Mouse (Mus musculus): ENCODE measurements around the gene Tap2. TPM values are rescaled to one million over a fixed set of nuclear protein-coding genes. Genes with fewer than 3 reads are reported as not detected.
A peak's percentile ranks its signal among the peaks of the same experiment; 100 is the strongest.

The Tap2 gene
- polyA plus RNA-seq, 1 experiment from 2014 or later, result 1.6 TPM

DNA sequence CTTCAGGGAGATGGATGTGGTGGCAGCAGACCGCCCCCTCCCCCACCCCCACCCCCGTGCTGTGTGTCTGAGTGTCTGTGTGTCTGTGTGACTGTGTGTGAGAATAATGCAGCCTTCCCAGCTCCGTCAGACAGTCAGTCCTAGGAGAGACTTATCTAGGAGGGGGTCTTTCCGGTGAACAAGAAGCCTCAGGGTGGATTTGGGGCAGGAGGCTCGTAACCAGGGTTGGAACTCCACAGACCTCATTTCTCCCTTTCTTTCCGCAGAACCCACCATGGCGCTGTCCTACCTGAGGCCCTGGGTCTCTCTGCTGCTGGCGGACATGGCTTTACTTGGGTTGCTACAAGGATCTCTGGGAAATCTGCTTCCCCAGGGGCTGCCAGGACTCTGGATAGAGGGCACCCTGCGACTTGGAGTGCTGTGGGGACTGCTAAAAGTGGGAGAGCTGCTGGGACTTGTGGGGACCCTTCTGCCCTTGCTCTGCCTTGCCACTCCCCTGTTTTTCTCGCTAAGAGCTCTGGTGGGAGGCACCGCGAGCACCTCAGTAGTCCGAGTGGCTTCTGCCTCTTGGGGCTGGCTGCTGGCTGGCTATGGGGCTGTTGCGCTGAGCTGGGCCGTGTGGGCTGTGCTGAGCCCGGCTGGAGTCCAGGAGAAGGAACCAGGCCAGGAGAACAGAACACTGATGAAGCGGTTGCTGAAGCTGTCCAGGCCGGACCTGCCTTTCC, 1.9 kb downstream of the Tap2 start:
- Histone ChIP-seq H3K27ac (replicated peaks; ENCODE audit: low read depth, low read length) (no peak overlapping the region), H3K9me3 (ENCODE audit: control insufficient read depth, low read length) (no peaks in the 10 kb centered on the region), H3K4me1 (ENCODE audit: control insufficient read depth, insufficient read depth, low read length) (no peaks in the 10 kb centered on the region; the same call in 1 of the 2 replicates), H3K9ac (replicated peaks; ENCODE audit: low read length) (peak overlapping the region; percentile 55; the same call in 1 of the 2 replicates), H3K4me2 (ENCODE audit: low read length) (peak overlapping the region; percentile 81), H3K4me3 (replicated peaks; ENCODE audit: low read depth, low read length) (peak overlapping the region; percentile 50), H3K27me3 (ENCODE audit: control insufficient read depth, insufficient read depth, low read length) (peaks cover 20% of the 10 kb centered on the region), H3K36me3 (ENCODE audit: control insufficient read depth, insufficient read depth, low read length) (no peaks in the 10 kb centered on the region)
- DNase-seq, result no peak
- 18% methylated on average over 18 of the region's 18 CpGs for WGBS
- no peak for ATAC-seq (ENCODE audit: low FRiP score, low TSS enrichment)

DNA sequence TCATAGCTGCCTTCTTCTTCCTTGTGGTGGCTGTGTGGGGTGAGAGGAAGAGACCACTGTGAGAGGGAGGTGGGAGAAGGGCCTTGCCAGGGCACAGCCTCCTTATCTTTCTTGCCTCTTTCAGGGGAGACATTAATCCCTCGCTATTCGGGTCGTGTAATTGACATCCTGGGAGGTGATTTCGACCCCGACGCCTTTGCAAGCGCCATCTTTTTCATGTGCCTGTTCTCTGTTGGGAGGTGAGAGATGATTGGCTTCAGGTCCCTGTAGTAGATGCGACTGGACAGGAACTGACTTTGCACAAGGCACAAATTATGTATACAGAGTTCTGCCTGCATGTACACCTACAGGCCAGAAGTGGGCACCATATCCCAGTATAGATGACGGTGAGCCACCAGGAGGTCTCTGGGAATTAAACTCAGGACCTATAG, 2.4 kb downstream of the Tap2 start:
- 14% methylated on average over 9 of the region's 9 CpGs for WGBS
- ATAC-seq (ENCODE audit: low FRiP score, low TSS enrichment) (no peak), DNase-seq (peak; percentile 60)
- no peak overlapping the region for H3K9ac ChIP-seq (replicated peaks; ENCODE audit: low read length)
- no peak overlapping the region for H3K4me2 ChIP-seq (ENCODE audit: low read length)
- H3K36me3 ChIP-seq (ENCODE audit: control insufficient read depth, insufficient read depth, low read length), result no peaks in the 10 kb centered on the region
- H3K27me3 ChIP-seq (ENCODE audit: control insufficient read depth, insufficient read depth, low read length), result peaks cover 24% of the 10 kb centered on the region
- no peak overlapping the region for H3K27ac ChIP-seq (replicated peaks; ENCODE audit: low read depth, low read length)
- no peaks in the 10 kb centered on the region for H3K9me3 ChIP-seq (ENCODE audit: control insufficient read depth, low read length)
- no peak overlapping the region for H3K4me3 ChIP-seq (replicated peaks; ENCODE audit: low read depth, low read length)
- H3K4me1 ChIP-seq (ENCODE audit: control insufficient read depth, insufficient read depth, low read length), result no peaks in the 10 kb centered on the region; the same call in 1 of the 2 replicates

DNA sequence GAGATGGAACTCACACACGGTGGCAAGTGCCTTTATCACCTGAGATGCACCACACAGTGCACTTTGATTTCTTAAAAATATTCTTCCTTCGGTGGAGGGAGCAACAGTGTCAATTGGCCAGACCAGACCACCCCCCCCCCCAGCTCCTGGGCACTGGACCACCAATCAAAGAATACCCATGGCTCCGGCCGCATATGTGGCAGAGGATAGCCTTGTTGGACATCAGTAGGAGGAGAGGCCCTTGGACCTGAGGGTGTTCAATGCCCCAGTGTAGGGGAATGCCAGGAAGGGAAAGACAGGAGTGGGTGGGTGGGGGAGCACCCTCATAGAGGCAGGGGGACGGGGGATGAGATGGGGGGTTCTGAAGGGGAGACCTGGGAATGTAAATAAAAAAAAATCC, 3.4 kb downstream of the Tap2 start:
- DNase-seq (no peak), ATAC-seq (ENCODE audit: low FRiP score, low TSS enrichment) (no peak)
- WGBS, result 83% methylated on average over 5 of the region's 5 CpGs
- H3K27me3 ChIP-seq (ENCODE audit: control insufficient read depth, insufficient read depth, low read length), result peaks cover 26% of the 10 kb centered on the region
- H3K4me1 ChIP-seq (ENCODE audit: control insufficient read depth, insufficient read depth, low read length), result no peaks in the 10 kb centered on the region; the same call in 1 of the 2 replicates
- H3K4me3 ChIP-seq (replicated peaks; ENCODE audit: low read depth, low read length), result no peak overlapping the region
- no peak overlapping the region for H3K9ac ChIP-seq (replicated peaks; ENCODE audit: low read length)
- no peak overlapping the region for H3K4me2 ChIP-seq (ENCODE audit: low read length)
- no peaks in the 10 kb centered on the region for H3K9me3 ChIP-seq (ENCODE audit: control insufficient read depth, low read length)
- H3K27ac ChIP-seq (replicated peaks; ENCODE audit: low read depth, low read length), result no peak overlapping the region
- no peaks in the 10 kb centered on the region for H3K36me3 ChIP-seq (ENCODE audit: control insufficient read depth, insufficient read depth, low read length)

DNA sequence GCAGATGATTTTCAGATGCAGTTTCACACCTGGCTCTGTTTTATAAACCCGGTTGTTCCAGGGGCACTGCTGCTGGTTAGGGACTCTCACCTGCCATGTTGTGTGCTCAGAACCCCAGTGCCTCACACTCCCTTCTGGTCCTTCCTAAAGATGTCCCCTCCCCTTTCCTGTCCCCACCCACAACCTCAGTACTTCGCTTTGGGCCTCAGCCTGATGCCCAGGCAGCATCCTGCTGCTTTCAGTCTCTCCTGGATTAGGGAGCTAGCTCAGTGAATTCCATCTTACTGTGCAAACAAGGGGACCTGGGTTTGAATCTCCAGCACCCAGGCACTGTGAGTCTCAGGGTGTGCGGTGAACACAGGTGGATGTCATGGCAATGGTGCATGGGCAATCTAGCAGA, 4.1 kb downstream of the Tap2 start:
- H3K27me3 ChIP-seq (ENCODE audit: control insufficient read depth, insufficient read depth, low read length), result peaks cover 26% of the 10 kb centered on the region
- 69% methylated on average over 3 of the region's 3 CpGs for WGBS
- H3K36me3 ChIP-seq (ENCODE audit: control insufficient read depth, insufficient read depth, low read length), result no peaks in the 10 kb centered on the region
- no peak overlapping the region for H3K4me2 ChIP-seq (ENCODE audit: low read length)
- no peaks in the 10 kb centered on the region; the same call in 1 of the 2 replicates for H3K4me1 ChIP-seq (ENCODE audit: control insufficient read depth, insufficient read depth, low read length)
- no peaks in the 10 kb centered on the region for H3K9me3 ChIP-seq (ENCODE audit: control insufficient read depth, low read length)
- no peak overlapping the region for H3K9ac ChIP-seq (replicated peaks; ENCODE audit: low read length)
- H3K4me3 ChIP-seq (replicated peaks; ENCODE audit: low read depth, low read length), result no peak overlapping the region
- H3K27ac ChIP-seq (replicated peaks; ENCODE audit: low read depth, low read length), result no peak overlapping the region
- DNase-seq (no peak), ATAC-seq (ENCODE audit: low FRiP score, low TSS enrichment) (no peak)

DNA sequence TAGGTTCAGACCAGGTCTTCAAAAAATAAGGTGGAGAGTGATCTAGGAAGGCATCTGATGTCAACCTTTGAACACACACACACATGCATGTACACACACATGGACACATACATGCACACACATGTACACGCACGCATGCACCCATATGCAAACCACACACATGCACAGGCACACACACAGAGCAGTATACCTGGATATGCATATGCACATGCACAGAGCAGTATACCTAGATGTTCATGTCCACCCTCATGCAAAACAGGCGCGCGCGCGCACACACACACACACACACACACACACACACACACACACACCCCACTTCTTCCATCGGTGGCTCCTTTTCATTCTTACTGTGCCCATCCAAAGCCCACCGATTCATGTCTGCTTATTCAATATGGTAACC, 4.5 kb downstream of the Tap2 start:
- Histone ChIP-seq H3K27ac (replicated peaks; ENCODE audit: low read depth, low read length) (no peak overlapping the region), H3K9ac (replicated peaks; ENCODE audit: low read length) (no peak overlapping the region), H3K4me1 (ENCODE audit: control insufficient read depth, insufficient read depth, low read length) (no peaks in the 10 kb centered on the region; the same call in 1 of the 2 replicates), H3K36me3 (ENCODE audit: control insufficient read depth, insufficient read depth, low read length) (no peaks in the 10 kb centered on the region), H3K4me3 (replicated peaks; ENCODE audit: low read depth, low read length) (no peak overlapping the region), H3K9me3 (ENCODE audit: control insufficient read depth, low read length) (no peaks in the 10 kb centered on the region), H3K27me3 (ENCODE audit: control insufficient read depth, insufficient read depth, low read length) (peaks cover 27% of the 10 kb centered on the region), H3K4me2 (ENCODE audit: low read length) (no peak overlapping the region)
- ATAC-seq (ENCODE audit: low FRiP score, low TSS enrichment) (no peak), DNase-seq (no peak)
- 97% methylated on average over 9 of the region's 9 CpGs for WGBS

DNA sequence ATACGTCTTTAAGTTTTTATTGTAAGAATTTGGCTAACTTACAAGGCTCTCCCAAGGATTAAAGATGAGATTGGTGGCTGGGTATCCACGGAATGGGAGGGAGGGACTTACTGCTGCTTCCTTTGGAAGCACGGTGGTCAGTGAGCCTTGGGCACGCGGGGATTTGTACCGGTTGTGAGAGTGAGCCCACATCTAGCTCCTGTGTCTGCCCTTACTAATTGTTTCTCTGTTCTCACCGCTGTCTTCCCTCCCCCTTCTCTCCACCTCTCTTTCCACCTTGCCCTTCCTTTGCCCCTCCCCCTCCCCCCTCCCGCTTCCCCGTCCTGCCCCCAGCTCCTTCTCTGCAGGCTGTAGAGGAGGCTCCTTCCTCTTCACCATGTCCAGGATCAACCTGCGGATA, 5.1 kb downstream of the Tap2 start:
- Histone ChIP-seq H3K27me3 (ENCODE audit: control insufficient read depth, insufficient read depth, low read length) (peaks cover 32% of the 10 kb centered on the region), H3K4me2 (ENCODE audit: low read length) (no peak overlapping the region), H3K27ac (replicated peaks; ENCODE audit: low read depth, low read length) (no peak overlapping the region), H3K4me3 (replicated peaks; ENCODE audit: low read depth, low read length) (no peak overlapping the region), H3K9ac (replicated peaks; ENCODE audit: low read length) (no peak overlapping the region), H3K4me1 (ENCODE audit: control insufficient read depth, insufficient read depth, low read length) (no peaks in the 10 kb centered on the region; the same call in 1 of the 2 replicates), H3K9me3 (ENCODE audit: control insufficient read depth, low read length) (no peaks in the 10 kb centered on the region), H3K36me3 (ENCODE audit: control insufficient read depth, insufficient read depth, low read length) (no peaks in the 10 kb centered on the region)
- DNase-seq (no peak), ATAC-seq (ENCODE audit: low FRiP score, low TSS enrichment) (no peak)
- 16% methylated on average over 10 of the region's 10 CpGs for WGBS

DNA sequence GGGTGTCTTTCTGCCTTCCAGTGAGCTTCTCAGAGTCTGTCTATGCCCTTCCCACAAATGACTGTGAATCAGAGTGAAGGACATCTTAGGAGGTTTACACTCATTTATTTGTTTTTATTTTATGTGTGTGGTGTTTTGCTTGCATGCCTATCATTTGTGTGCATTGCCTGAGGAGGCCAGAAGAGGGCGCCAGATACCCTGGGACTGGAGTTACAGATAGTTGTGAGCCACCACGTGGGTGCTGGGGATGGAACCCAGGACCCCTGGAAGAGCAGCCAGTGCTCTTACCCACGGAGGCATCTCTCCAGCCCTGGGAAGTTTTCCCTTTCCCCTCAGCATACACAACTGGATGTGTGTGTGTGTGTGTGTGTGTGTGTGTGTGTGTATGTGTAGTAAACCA, 6.4 kb downstream of the Tap2 start:
- Histone ChIP-seq H3K4me3 (replicated peaks; ENCODE audit: low read depth, low read length) (no peak overlapping the region), H3K9ac (replicated peaks; ENCODE audit: low read length) (no peak overlapping the region), H3K4me1 (ENCODE audit: control insufficient read depth, insufficient read depth, low read length) (no peaks in the 10 kb centered on the region; the same call in 1 of the 2 replicates), H3K36me3 (ENCODE audit: control insufficient read depth, insufficient read depth, low read length) (no peaks in the 10 kb centered on the region), H3K27me3 (ENCODE audit: control insufficient read depth, insufficient read depth, low read length) (peaks cover 32% of the 10 kb centered on the region), H3K4me2 (ENCODE audit: low read length) (no peak overlapping the region), H3K27ac (replicated peaks; ENCODE audit: low read depth, low read length) (no peak overlapping the region), H3K9me3 (ENCODE audit: control insufficient read depth, low read length) (no peaks in the 10 kb centered on the region)
- WGBS, result 49% methylated on average over 3 of the region's 3 CpGs
- no peak for DNase-seq
- ATAC-seq (ENCODE audit: low FRiP score, low TSS enrichment), result no peak

DNA sequence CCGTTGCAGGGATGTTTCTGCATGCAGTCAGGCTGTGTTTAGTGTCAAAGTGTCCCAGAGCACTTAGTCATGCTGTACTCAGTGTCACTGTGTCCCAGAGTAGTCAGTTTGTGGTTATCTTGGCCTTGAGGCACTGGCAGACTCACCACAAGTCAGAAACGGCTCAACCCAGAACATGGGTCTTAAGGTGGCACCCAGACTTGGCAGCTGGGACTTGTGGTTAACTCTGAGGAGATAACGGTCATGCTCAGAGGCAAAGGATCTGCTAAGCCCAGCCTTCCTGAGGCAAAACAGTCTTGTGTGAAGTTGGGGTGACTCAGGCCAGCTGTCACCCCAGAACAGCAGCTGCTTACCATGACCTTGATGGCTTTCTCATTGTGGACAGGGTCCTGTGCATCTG, 7.3 kb downstream of the Tap2 start:
- DNase-seq, result no peak
- Histone ChIP-seq H3K9ac (replicated peaks; ENCODE audit: low read length) (no peak overlapping the region), H3K9me3 (ENCODE audit: control insufficient read depth, low read length) (no peaks in the 10 kb centered on the region), H3K4me3 (replicated peaks; ENCODE audit: low read depth, low read length) (no peak overlapping the region), H3K27ac (replicated peaks; ENCODE audit: low read depth, low read length) (no peak overlapping the region), H3K4me1 (ENCODE audit: control insufficient read depth, insufficient read depth, low read length) (no peaks in the 10 kb centered on the region), H3K36me3 (ENCODE audit: control insufficient read depth, insufficient read depth, low read length) (no peaks in the 10 kb centered on the region), H3K4me2 (ENCODE audit: low read length) (no peak overlapping the region), H3K27me3 (ENCODE audit: control insufficient read depth, insufficient read depth, low read length) (peaks cover 23% of the 10 kb centered on the region)
- 74% methylated on average over 3 of the region's 3 CpGs for WGBS
- no peak for ATAC-seq (ENCODE audit: low FRiP score, low TSS enrichment)

DNA sequence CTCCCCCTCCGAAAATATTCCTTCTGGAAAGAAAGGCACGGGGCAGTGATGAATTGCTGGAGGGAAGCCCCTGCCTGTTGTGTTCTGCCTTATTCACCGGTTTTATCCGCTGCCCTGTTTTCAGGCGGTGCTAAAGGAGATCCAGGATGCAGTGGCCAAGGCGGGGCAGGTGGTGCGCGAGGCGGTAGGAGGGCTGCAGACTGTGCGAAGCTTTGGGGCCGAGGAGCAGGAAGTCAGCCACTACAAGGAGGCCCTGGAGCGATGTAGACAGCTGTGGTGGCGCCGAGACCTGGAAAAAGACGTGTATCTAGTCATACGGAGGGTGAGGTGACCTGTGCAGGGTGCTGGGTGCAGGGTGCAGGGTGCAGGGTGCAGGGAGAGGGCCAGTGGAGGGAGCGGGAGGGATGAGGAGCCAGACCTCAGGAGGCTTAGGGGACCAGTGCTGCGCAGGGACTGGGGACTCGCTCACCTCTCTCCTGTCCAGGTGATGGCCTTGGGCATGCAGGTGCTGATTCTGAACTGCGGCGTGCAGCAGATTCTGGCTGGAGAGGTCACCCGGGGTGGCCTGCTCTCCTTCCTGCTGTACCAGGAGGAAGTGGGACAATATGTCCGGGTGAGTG, 8.5 kb downstream of the Tap2 start:
- Histone ChIP-seq H3K9me3 (ENCODE audit: control insufficient read depth, low read length) (no peaks in the 10 kb centered on the region), H3K27me3 (ENCODE audit: control insufficient read depth, insufficient read depth, low read length) (peaks cover 14% of the 10 kb centered on the region; the same call in 1 of the 2 replicates), H3K9ac (replicated peaks; ENCODE audit: low read length) (no peak overlapping the region), H3K4me2 (ENCODE audit: low read length) (no peak overlapping the region), H3K4me1 (ENCODE audit: control insufficient read depth, insufficient read depth, low read length) (no peaks in the 10 kb centered on the region), H3K36me3 (ENCODE audit: control insufficient read depth, insufficient read depth, low read length) (no peaks in the 10 kb centered on the region), H3K4me3 (replicated peaks; ENCODE audit: low read depth, low read length) (no peak overlapping the region), H3K27ac (replicated peaks; ENCODE audit: low read depth, low read length) (no peak overlapping the region)
- ATAC-seq (ENCODE audit: low FRiP score, low TSS enrichment) (no peak), DNase-seq (no peak)
- 18% methylated on average over 23 of the region's 23 CpGs for WGBS
